Mouse (Mus musculus) forebrain, embryonic 15.5 days (tissue): Measurements from ENCODE around the gene Pelo. TPM values are rescaled to one million over a fixed set of nuclear protein-coding genes. Genes with fewer than 3 reads are reported as not detected.

ENCODE experiments used
- ATAC-seq: fragments of 200-750 bp; cut with Nextera tagmentation; replicated peaks from 2 replicates; pipeline ENCODE4 v1.8.0; 2017; ENCODE audit warnings: mild to moderate bottlenecking, moderate TSS enrichment, moderate library complexity
- H3K27ac ChIP-seq: fragments of 300-500 bp; sonication (generic); replicated peaks from 2 replicates; pipeline ENCODE4 v1.5.1; 2015; ENCODE audit warnings: mild to moderate bottlenecking, inconsistent platforms
- H3K27me3 ChIP-seq: fragments of 300-500 bp; sonication (generic); 2 replicates; pipeline ENCODE4 v1.6.1; 2015; ENCODE audit warnings: inconsistent platforms
- H3K36me3 ChIP-seq: fragments of 300-500 bp; sonication (generic); 2 replicates; pipeline ENCODE4 v1.6.1; 2015; ENCODE audit warnings: mild to moderate bottlenecking, inconsistent platforms
- H3K4me1 ChIP-seq: fragments of 300-500 bp; sonication (generic); 2 replicates; pipeline ENCODE4 v1.6.1; 2015; ENCODE audit warnings: inconsistent platforms
- H3K4me2 ChIP-seq: fragments of 300-500 bp; sonication (generic); replicated peaks from 2 replicates; pipeline ENCODE4 v1.6.1; 2015; ENCODE audit warnings: mild to moderate bottlenecking, inconsistent platforms
- H3K4me3 ChIP-seq: fragments of 300-500 bp; sonication (generic); 2 replicates; pipeline ENCODE4 v1.5.1; 2015; ENCODE audit warnings: mild to moderate bottlenecking, inconsistent platforms
- H3K9ac ChIP-seq: fragments of 300-500 bp; sonication (generic); replicated peaks from 2 replicates; pipeline ENCODE4 v1.6.1; 2015; ENCODE audit warnings: mild to moderate bottlenecking, inconsistent platforms
- H3K9me3 ChIP-seq: fragments of 300-500 bp; sonication (generic); 2 replicates; pipeline ENCODE4 v1.6.1; 2016; ENCODE audit warnings: inconsistent platforms
- WGBS: fragments of 180-500 bp; shearing (Covaris S2); methylation state at CpG from one replicate; pipeline ENCODE4 v1.1.7; 2015; ENCODE audit warnings: mixed read lengths; 5-methylcytosine and 5-hydroxymethylcytosine counted together
- polyA plus RNA-seq: library from polyadenylated mRNA; unstranded; fragments of >200 nt; fragmentation: Nextera tagmentation; extraction: Ambion mirVana; gene quantifications from 2 replicates; pipeline ENCODE4 v1.2.1, GENCODE M21; 2015

The Pelo gene
- polyA plus RNA-seq, 1 experiment from 2014 or later, result 4.9 TPM

GRCm38 (mm10) chr13:115067324-115067967, 22.5 kb downstream of the Pelo start:
- Histone ChIP-seq H3K9ac (no peak overlapping the region), H3K4me1 (no peaks in the 10 kb centered on the region), H3K27me3 (no peaks in the 10 kb centered on the region), H3K9me3 (no peaks in the 10 kb centered on the region), H3K4me3 (no peak overlapping the region), H3K27ac (no peak overlapping the region), H3K4me2 (no peak overlapping the region), H3K36me3 (no peaks in the 10 kb centered on the region)
- 86% methylated on average over 4 of the region's 4 CpGs for WGBS
- ATAC-seq, result no peak

- no peak for ATAC-seq
- Histone ChIP-seq H3K4me2 (no peak overlapping the region), H3K9me3 (no peaks in the 10 kb centered on the region), H3K36me3 (no peaks in the 10 kb centered on the region), H3K27ac (no peak overlapping the region), H3K9ac (no peak overlapping the region), H3K4me1 (peaks cover 6% of the 10 kb centered on the region), H3K4me3 (no peak overlapping the region), H3K27me3 (no peaks in the 10 kb centered on the region)
- WGBS, result 86% methylated on average over 5 of the region's 5 CpGs
Measured at GRCm38 (mm10) chr13:115057555-115057954, 32.4 kb downstream of the Pelo start.

- H3K9ac ChIP-seq, result no peak overlapping the region
- no peak overlapping the region for H3K4me2 ChIP-seq
- H3K36me3 ChIP-seq, result no peaks in the 10 kb centered on the region
- H3K4me1 ChIP-seq, result peaks cover 6% of the 10 kb centered on the region
- 11% methylated on average over 9 of the region's 9 CpGs for WGBS
- H3K4me3 ChIP-seq, result no peak overlapping the region
- H3K9me3 ChIP-seq, result no peaks in the 10 kb centered on the region
- H3K27me3 ChIP-seq, result no peaks in the 10 kb centered on the region
- ATAC-seq, result peak; percentile 69; the same call in 1 of the 2 replicates
- no peak overlapping the region for H3K27ac ChIP-seq
Measured at GRCm38 (mm10) chr13:115054783-115055182, 35.2 kb downstream of the Pelo start.

- Histone ChIP-seq H3K4me2 (no peak overlapping the region), H3K4me1 (peaks cover 6% of the 10 kb centered on the region), H3K36me3 (no peaks in the 10 kb centered on the region), H3K4me3 (no peak overlapping the region), H3K27me3 (no peaks in the 10 kb centered on the region), H3K9me3 (no peaks in the 10 kb centered on the region), H3K27ac (no peak overlapping the region), H3K9ac (no peak overlapping the region)
- WGBS, result 64% methylated on average over 7 of the region's 7 CpGs
- no peak for ATAC-seq
Measured at GRCm38 (mm10) chr13:115052568-115052967, 37.4 kb downstream of the Pelo start.

- H3K27me3 ChIP-seq, result no peaks in the 10 kb centered on the region
- H3K9me3 ChIP-seq, result no peaks in the 10 kb centered on the region
- WGBS, result 78% methylated on average over 13 of the region's 13 CpGs
- H3K4me2 ChIP-seq, result no peak overlapping the region
- H3K36me3 ChIP-seq, result no peaks in the 10 kb centered on the region
- H3K4me3 ChIP-seq, result no peak overlapping the region
- ATAC-seq, result peak; percentile 81
- H3K9ac ChIP-seq, result no peak overlapping the region
- peaks cover 6% of the 10 kb centered on the region for H3K4me1 ChIP-seq
- H3K27ac ChIP-seq, result peak overlapping the region; percentile 32; the same call in 1 of the 2 replicates
Measured at GRCm38 (mm10) chr13:115050660-115051559, 39.1 kb downstream of the Pelo start.

- no peaks in the 10 kb centered on the region for H3K36me3 ChIP-seq
- no peak overlapping the region for H3K4me3 ChIP-seq
- 71% methylated on average over 2 of the region's 2 CpGs for WGBS
- H3K27ac ChIP-seq, result no peak overlapping the region
- H3K9ac ChIP-seq, result no peak overlapping the region
- no peaks in the 10 kb centered on the region for H3K4me1 ChIP-seq
- H3K27me3 ChIP-seq, result no peaks in the 10 kb centered on the region
- H3K4me2 ChIP-seq, result no peak overlapping the region
- ATAC-seq, result no peak
- no peaks in the 10 kb centered on the region for H3K9me3 ChIP-seq
Measured at GRCm38 (mm10) chr13:115042652-115043051, 47.3 kb downstream of the Pelo start.

Other genes with a start within 250 kb of the Pelo start
- gene Itga2, start 158.1 kb downstream of the Pelo start, polyA plus RNA-seq, result 0.66 and 2.0 TPM in 2 replicates
- 2.0 and 2.6 TPM in 2 replicates for gene Gm49395, start 11.7 kb upstream of the Pelo start, polyA plus RNA-seq
- gene Itga1, start 11.8 kb upstream of the Pelo start, polyA plus RNA-seq, result 5.6 and 6.3 TPM in 2 replicates